Mouse (Mus musculus): ENCODE data around the gene Cd47. TPM values are rescaled to one million over a fixed set of nuclear protein-coding genes. Genes with fewer than 3 reads are reported as not detected.
A peak's percentile ranks its signal among the peaks of the same experiment; 100 is the strongest.

The Cd47 gene
- polyA plus RNA-seq, 1 experiment from 2014 or later: 102 TPM

- 75% methylated on average over 8 of the region's 8 CpGs for WGBS
- H3K4me3 ChIP-seq (ENCODE audit: low read depth, low read length): no peak overlapping the region
- H3K4me1 ChIP-seq (ENCODE audit: control insufficient read depth, insufficient read depth, low read length): no peaks in the 10 kb centered on the region
- H3K36me3 ChIP-seq (ENCODE audit: control insufficient read depth, insufficient read depth, low read length): peaks cover 31% of the 10 kb centered on the region
- ATAC-seq (ENCODE audit: low read depth): no peak
- no peak overlapping the region for H3K27ac ChIP-seq (replicated peaks; ENCODE audit: low read depth, low read length)
- no peak overlapping the region for H3K9ac ChIP-seq (ENCODE audit: low read depth, low read length)
- H3K9me3 ChIP-seq (ENCODE audit: control insufficient read depth, low read length): peaks cover 6% of the 10 kb centered on the region; the same call in 1 of the 2 replicates
- no peak for DNase-seq (ENCODE audit: low spot score)
- no peak overlapping the region for H3K4me2 ChIP-seq (ENCODE audit: low read depth, low read length)
- no peaks in the 10 kb centered on the region for H3K27me3 ChIP-seq (replicated peaks; ENCODE audit: control insufficient read depth, insufficient read depth, low read length)
Observed at GRCm38 (mm10) chr16:49896132-49896531, 95.8 kb downstream of the Cd47 start.

DNA sequence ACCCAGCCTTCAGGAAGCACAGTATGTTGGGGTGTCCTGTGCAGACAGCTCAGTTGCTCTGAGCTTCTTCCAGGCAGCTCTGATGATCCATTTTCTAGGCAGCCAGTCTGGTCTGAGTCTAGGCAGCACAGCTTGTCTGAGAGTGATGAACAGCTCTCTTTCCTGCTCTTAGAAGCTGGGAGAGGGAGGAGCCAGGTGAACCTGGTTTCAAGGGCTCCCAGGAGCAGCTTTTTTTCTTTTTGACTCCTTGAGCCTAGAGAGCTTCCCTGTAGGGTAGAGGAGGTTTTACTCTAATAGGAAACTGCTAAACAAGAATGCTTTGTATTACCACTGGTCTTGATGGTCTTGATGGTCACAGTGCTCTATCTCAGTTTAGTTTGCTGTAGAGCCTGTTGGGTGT lies 101.1 kb downstream of the Cd47 start:
- H3K27me3 ChIP-seq (replicated peaks; ENCODE audit: control insufficient read depth, insufficient read depth, low read length): no peaks in the 10 kb centered on the region
- no peak for ATAC-seq (ENCODE audit: low read depth)
- H3K4me1 ChIP-seq (ENCODE audit: control insufficient read depth, insufficient read depth, low read length): peaks cover 17% of the 10 kb centered on the region
- H3K27ac ChIP-seq (replicated peaks; ENCODE audit: low read depth, low read length): no peak overlapping the region
- no peak overlapping the region for H3K9ac ChIP-seq (ENCODE audit: low read depth, low read length)
- H3K4me2 ChIP-seq (ENCODE audit: low read depth, low read length): no peak overlapping the region
- DNase-seq (ENCODE audit: low spot score): no peak
- no peaks in the 10 kb centered on the region for H3K9me3 ChIP-seq (ENCODE audit: control insufficient read depth, low read length)
- peaks cover 19% of the 10 kb centered on the region; the same call in 1 of the 2 replicates for H3K36me3 ChIP-seq (ENCODE audit: control insufficient read depth, insufficient read depth, low read length)
- H3K4me3 ChIP-seq (ENCODE audit: low read depth, low read length): no peak overlapping the region

DNA sequence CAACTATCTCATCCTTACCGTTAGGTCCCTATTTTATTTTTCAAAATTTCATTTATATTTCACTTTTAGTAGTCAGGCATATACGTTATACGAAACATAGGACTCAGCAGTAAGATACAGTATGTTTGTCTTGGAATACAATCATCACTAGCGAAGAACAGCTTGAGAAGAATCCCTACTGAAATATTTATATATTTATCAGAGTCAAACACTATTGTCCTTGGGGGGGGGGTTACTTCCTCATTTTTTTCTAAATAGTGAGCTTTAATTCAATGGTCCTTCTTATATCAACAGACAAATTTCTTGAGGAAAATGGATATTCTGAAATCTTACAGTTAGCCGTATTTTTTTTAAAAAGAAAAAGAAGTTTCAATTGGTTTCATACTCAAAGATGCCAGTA lies 101.8 kb downstream of the Cd47 start:
- no peak overlapping the region for H3K27ac ChIP-seq (replicated peaks; ENCODE audit: low read depth, low read length)
- H3K27me3 ChIP-seq (replicated peaks; ENCODE audit: control insufficient read depth, insufficient read depth, low read length): no peaks in the 10 kb centered on the region
- no peak overlapping the region for H3K4me2 ChIP-seq (ENCODE audit: low read depth, low read length)
- H3K4me1 ChIP-seq (ENCODE audit: control insufficient read depth, insufficient read depth, low read length): peaks cover 23% of the 10 kb centered on the region
- H3K36me3 ChIP-seq (ENCODE audit: control insufficient read depth, insufficient read depth, low read length): peaks cover 19% of the 10 kb centered on the region; the same call in 1 of the 2 replicates
- DNase-seq (ENCODE audit: low spot score) (no peak), ATAC-seq (ENCODE audit: low read depth) (no peak)
- no peaks in the 10 kb centered on the region for H3K9me3 ChIP-seq (ENCODE audit: control insufficient read depth, low read length)
- WGBS: 95% methylated on average over 5 of the region's 5 CpGs
- no peak overlapping the region for H3K4me3 ChIP-seq (ENCODE audit: low read depth, low read length)
- no peak overlapping the region for H3K9ac ChIP-seq (ENCODE audit: low read depth, low read length)

DNA sequence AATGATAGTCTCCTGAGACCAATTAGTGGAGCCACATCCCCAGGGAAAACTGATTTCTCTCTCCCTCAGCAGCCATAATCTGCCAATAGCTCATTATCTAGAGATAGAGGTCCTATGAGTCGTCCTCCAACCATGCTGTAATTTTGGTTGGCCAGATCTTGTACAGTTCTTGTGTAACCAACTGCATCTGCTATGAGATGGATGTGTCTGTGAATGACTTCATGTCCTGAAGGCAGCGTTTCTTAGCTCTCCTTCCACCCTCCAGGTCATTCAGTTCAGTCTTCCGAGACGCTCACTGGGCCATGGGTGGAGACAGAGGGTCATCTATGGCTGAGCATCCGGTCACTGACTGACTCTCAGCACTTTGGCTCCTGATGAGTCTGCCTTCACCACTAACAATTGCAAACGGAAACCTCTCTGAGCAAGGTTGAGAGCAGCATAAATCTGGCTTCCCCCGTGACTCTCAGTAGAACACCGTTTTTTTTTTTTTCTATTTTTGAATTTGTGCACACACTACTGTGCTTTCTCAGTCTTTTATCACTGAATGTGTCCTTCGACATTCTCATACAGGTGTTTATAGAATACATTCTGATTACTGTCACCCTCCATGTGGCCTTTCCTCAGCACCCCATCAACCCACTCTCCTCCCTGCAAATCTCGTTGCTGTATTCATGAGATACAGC lies 104.1 kb downstream of the Cd47 start:
- ATAC-seq (ENCODE audit: low read depth) (0 out of 2 replicates have a peak, but pooled peaks have one; percentile 32), DNase-seq (ENCODE audit: low spot score) (no peak)
- no peak overlapping the region for H3K4me3 ChIP-seq (ENCODE audit: low read depth, low read length)
- H3K36me3 ChIP-seq (ENCODE audit: control insufficient read depth, insufficient read depth, low read length): peaks cover 10% of the 10 kb centered on the region; the same call in 1 of the 2 replicates
- H3K9me3 ChIP-seq (ENCODE audit: control insufficient read depth, low read length): no peaks in the 10 kb centered on the region
- H3K27ac ChIP-seq (replicated peaks; ENCODE audit: low read depth, low read length): peak overlapping the region; percentile 80; the same call in 1 of the 2 replicates
- WGBS: 84% methylated on average over 10 of the region's 10 CpGs
- peaks cover 26% of the 10 kb centered on the region for H3K4me1 ChIP-seq (ENCODE audit: control insufficient read depth, insufficient read depth, low read length)
- H3K27me3 ChIP-seq (replicated peaks; ENCODE audit: control insufficient read depth, insufficient read depth, low read length): no peaks in the 10 kb centered on the region
- no peak overlapping the region for H3K4me2 ChIP-seq (ENCODE audit: low read depth, low read length)
- H3K9ac ChIP-seq (ENCODE audit: low read depth, low read length): no peak overlapping the region

- no peak for ATAC-seq (ENCODE audit: low read depth)
- DNase-seq (ENCODE audit: low spot score): no peak
- Histone ChIP-seq H3K27me3 (replicated peaks; ENCODE audit: control insufficient read depth, insufficient read depth, low read length) (no peaks in the 10 kb centered on the region), H3K9ac (ENCODE audit: low read depth, low read length) (no peak overlapping the region), H3K9me3 (ENCODE audit: control insufficient read depth, low read length) (no peaks in the 10 kb centered on the region), H3K27ac (replicated peaks; ENCODE audit: low read depth, low read length) (peak overlapping the region; percentile 80), H3K36me3 (ENCODE audit: control insufficient read depth, insufficient read depth, low read length) (0 out of 2 replicates have a peak, but pooled peaks cover 5% of the 10 kb centered on the region), H3K4me2 (ENCODE audit: low read depth, low read length) (peak overlapping the region; percentile 36; the same call in 1 of the 2 replicates), H3K4me3 (ENCODE audit: low read depth, low read length) (no peak overlapping the region), H3K4me1 (ENCODE audit: control insufficient read depth, insufficient read depth, low read length) (peaks cover 26% of the 10 kb centered on the region)
- 35% methylated on average over 3 of the region's 3 CpGs for WGBS
Observed at GRCm38 (mm10) chr16:49905041-49905440, 104.7 kb downstream of the Cd47 start.

DNA sequence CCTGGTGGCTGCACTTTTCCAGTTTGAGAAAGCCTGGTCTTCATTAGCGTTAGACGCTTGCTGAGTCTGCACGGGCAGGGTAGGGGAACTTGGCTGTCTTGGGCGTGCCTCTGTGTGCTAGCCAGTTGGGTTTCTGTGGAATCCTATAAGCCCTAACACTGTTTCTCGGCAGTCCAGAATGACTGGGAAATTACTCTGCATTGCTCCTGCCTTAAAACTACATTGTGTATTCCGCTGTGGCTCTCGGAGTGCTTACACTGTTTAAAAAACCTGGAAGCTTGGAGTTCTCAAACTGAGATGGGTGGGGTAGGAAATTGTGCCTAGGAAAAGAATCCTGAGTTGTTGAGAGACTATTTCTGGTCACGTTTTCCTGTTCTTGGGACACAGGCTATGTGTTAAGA lies 105.3 kb downstream of the Cd47 start:
- DNase-seq (ENCODE audit: low spot score): peak; percentile 90
- peak overlapping the region; percentile 36 for H3K4me2 ChIP-seq (ENCODE audit: low read depth, low read length)

GRCm38 (mm10) chr16:49906066-49906465 lies 105.7 kb downstream of the Cd47 start:
- H3K36me3 ChIP-seq (ENCODE audit: control insufficient read depth, insufficient read depth, low read length): peaks cover 13% of the 10 kb centered on the region; the same call in 1 of the 2 replicates
- no peaks in the 10 kb centered on the region for H3K9me3 ChIP-seq (ENCODE audit: control insufficient read depth, low read length)
- peak overlapping the region; percentile 36 for H3K4me2 ChIP-seq (ENCODE audit: low read depth, low read length)
- ATAC-seq (ENCODE audit: low read depth) (peak; percentile 76), DNase-seq (ENCODE audit: low spot score) (peak; percentile 54)
- H3K27me3 ChIP-seq (replicated peaks; ENCODE audit: control insufficient read depth, insufficient read depth, low read length): no peaks in the 10 kb centered on the region
- H3K9ac ChIP-seq (ENCODE audit: low read depth, low read length): peak overlapping the region; percentile 15; the same call in 1 of the 2 replicates
- WGBS: 14% methylated on average over 5 of the region's 5 CpGs
- peak overlapping the region; percentile 80 for H3K27ac ChIP-seq (replicated peaks; ENCODE audit: low read depth, low read length)
- H3K4me3 ChIP-seq (ENCODE audit: low read depth, low read length): no peak overlapping the region
- H3K4me1 ChIP-seq (ENCODE audit: control insufficient read depth, insufficient read depth, low read length): peaks cover 26% of the 10 kb centered on the region

More for the DNA sequence above, 105.3 kb downstream of the Cd47 start:
- Histone ChIP-seq H3K9ac (ENCODE audit: low read depth, low read length) (peak overlapping the region; percentile 15; the same call in 1 of the 2 replicates), H3K27me3 (replicated peaks; ENCODE audit: control insufficient read depth, insufficient read depth, low read length) (no peaks in the 10 kb centered on the region), H3K36me3 (ENCODE audit: control insufficient read depth, insufficient read depth, low read length) (peaks cover 9% of the 10 kb centered on the region; the same call in 1 of the 2 replicates), H3K4me1 (ENCODE audit: control insufficient read depth, insufficient read depth, low read length) (peaks cover 26% of the 10 kb centered on the region), H3K4me3 (ENCODE audit: low read depth, low read length) (no peak overlapping the region), H3K27ac (replicated peaks; ENCODE audit: low read depth, low read length) (peak overlapping the region; percentile 80), H3K9me3 (ENCODE audit: control insufficient read depth, low read length) (no peaks in the 10 kb centered on the region)
- peak; percentile 80 for ATAC-seq (ENCODE audit: low read depth)
- 21% methylated on average over 8 of the region's 8 CpGs for WGBS

DNA sequence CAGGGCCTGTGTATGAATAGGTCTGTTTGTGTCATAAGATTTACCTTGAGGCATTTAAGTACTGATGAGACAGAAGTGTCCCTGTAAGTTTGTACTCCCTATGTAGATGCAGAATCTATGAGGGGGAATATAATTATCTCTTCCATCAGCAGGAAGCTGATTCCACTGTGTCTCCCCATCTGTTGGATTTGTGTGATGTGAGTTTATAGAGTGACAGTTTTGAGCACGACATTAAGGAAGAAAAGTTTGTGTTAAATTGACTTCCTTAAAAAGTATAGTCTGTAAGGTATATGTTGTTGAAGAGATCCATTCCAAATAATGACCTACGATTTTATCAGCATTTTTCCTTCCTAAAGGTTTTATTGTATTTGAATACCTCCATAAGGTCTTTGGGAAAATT lies 106.6 kb downstream of the Cd47 start:
- Histone ChIP-seq H3K4me3 (ENCODE audit: low read depth, low read length) (no peak overlapping the region), H3K4me2 (ENCODE audit: low read depth, low read length) (peak overlapping the region; percentile 36; the same call in 1 of the 2 replicates), H3K27me3 (replicated peaks; ENCODE audit: control insufficient read depth, insufficient read depth, low read length) (no peaks in the 10 kb centered on the region), H3K36me3 (ENCODE audit: control insufficient read depth, insufficient read depth, low read length) (peaks cover 18% of the 10 kb centered on the region), H3K9me3 (ENCODE audit: control insufficient read depth, low read length) (no peaks in the 10 kb centered on the region), H3K9ac (ENCODE audit: low read depth, low read length) (no peak overlapping the region), H3K4me1 (ENCODE audit: control insufficient read depth, insufficient read depth, low read length) (peaks cover 26% of the 10 kb centered on the region), H3K27ac (replicated peaks; ENCODE audit: low read depth, low read length) (no peak overlapping the region)
- WGBS: 71% methylated on average over 2 of the region's 2 CpGs
- ATAC-seq (ENCODE audit: low read depth) (no peak), DNase-seq (ENCODE audit: low spot score) (no peak)

GRCm38 (mm10) chr16:49907356-49907755 lies 107.0 kb downstream of the Cd47 start:
- no peak overlapping the region for H3K27ac ChIP-seq (replicated peaks; ENCODE audit: low read depth, low read length)
- no peaks in the 10 kb centered on the region for H3K27me3 ChIP-seq (replicated peaks; ENCODE audit: control insufficient read depth, insufficient read depth, low read length)
- H3K36me3 ChIP-seq (ENCODE audit: control insufficient read depth, insufficient read depth, low read length): peaks cover 18% of the 10 kb centered on the region
- H3K9me3 ChIP-seq (ENCODE audit: control insufficient read depth, low read length): no peaks in the 10 kb centered on the region
- WGBS: 40% methylated on average over 4 of the region's 4 CpGs
- no peak overlapping the region for H3K4me3 ChIP-seq (ENCODE audit: low read depth, low read length)
- DNase-seq (ENCODE audit: low spot score) (peak; percentile 77), ATAC-seq (ENCODE audit: low read depth) (no peak)
- H3K4me2 ChIP-seq (ENCODE audit: low read depth, low read length): peak overlapping the region; percentile 12; the same call in 1 of the 2 replicates
- H3K4me1 ChIP-seq (ENCODE audit: control insufficient read depth, insufficient read depth, low read length): peaks cover 26% of the 10 kb centered on the region
- no peak overlapping the region for H3K9ac ChIP-seq (ENCODE audit: low read depth, low read length)
